Mouse (Mus musculus) heart, embryonic 13.5 days (tissue): ENCODE measurements around the gene Mgat4a. TPM values are rescaled to one million over a fixed set of nuclear protein-coding genes. Genes with fewer than 3 reads are reported as not detected.
"Not testable (repeated sequence)": the region's sequence is repeated elsewhere in the genome, so short reads cannot be mapped to it uniquely, and the experiment has no call there.

ENCODE experiments used
- ATAC-seq: fragments of 200-750 bp; cut with Nextera tagmentation; 2 replicates; pipeline ENCODE4 v1.8.0; 2017; ENCODE audit warnings: moderate TSS enrichment; ENCODE audit not compliant: insufficient number of reproducible peaks, low FRiP score, low TSS enrichment; ENCODE audit errors: extremely low read depth
- H3K27ac ChIP-seq: fragments of 300-500 bp; sonication (generic); replicated peaks from 2 replicates; pipeline ENCODE4 v1.5.1; 2015; ENCODE audit warnings: moderate library complexity, mild to moderate bottlenecking, inconsistent platforms
- H3K27me3 ChIP-seq: fragments of 300-500 bp; sonication (generic); replicated peaks from 2 replicates; pipeline ENCODE4 v1.6.1; 2015; ENCODE audit warnings: mild to moderate bottlenecking, inconsistent platforms
- H3K36me3 ChIP-seq: fragments of 300-500 bp; sonication (generic); 2 replicates; pipeline ENCODE4 v1.6.1; 2015; ENCODE audit warnings: mild to moderate bottlenecking, inconsistent platforms
- H3K4me1 ChIP-seq: fragments of 300-500 bp; sonication (generic); 2 replicates; pipeline ENCODE4 v1.6.1; 2015; ENCODE audit warnings: inconsistent platforms
- H3K4me2 ChIP-seq: fragments of 300-500 bp; sonication (generic); 2 replicates; pipeline ENCODE4 v1.6.1; 2015; ENCODE audit warnings: inconsistent platforms, mild to moderate bottlenecking, moderate library complexity
- H3K4me3 ChIP-seq: fragments of 300-500 bp; sonication (generic); 2 replicates; pipeline ENCODE4 v1.5.1; 2015; ENCODE audit warnings: moderate library complexity, mild to moderate bottlenecking, inconsistent platforms
- H3K9ac ChIP-seq: fragments of 300-500 bp; sonication (generic); 2 replicates; pipeline ENCODE4 v1.6.1; 2015; ENCODE audit warnings: inconsistent platforms, mild to moderate bottlenecking, moderate library complexity
- H3K9me3 ChIP-seq: fragments of 300-500 bp; sonication (generic); 2 replicates; pipeline ENCODE4 v1.6.1; 2016; ENCODE audit warnings: inconsistent platforms
- WGBS: fragments of 180-500 bp; shearing (Covaris S2); methylation state at CpG from one replicate; pipeline ENCODE4 v1.1.7; 2015; ENCODE audit warnings: mixed read lengths; 5-methylcytosine and 5-hydroxymethylcytosine counted together
- polyA plus RNA-seq: library from polyadenylated mRNA; unstranded; fragments of >200 nt; fragmentation: Nextera tagmentation; extraction: Ambion mirVana; gene quantifications from 2 replicates; pipeline ENCODE4 v1.2.1, GENCODE M21; 2015

The Mgat4a gene
- polyA plus RNA-seq, 1 experiment from 2014 or later: 2.1 TPM

DNA sequence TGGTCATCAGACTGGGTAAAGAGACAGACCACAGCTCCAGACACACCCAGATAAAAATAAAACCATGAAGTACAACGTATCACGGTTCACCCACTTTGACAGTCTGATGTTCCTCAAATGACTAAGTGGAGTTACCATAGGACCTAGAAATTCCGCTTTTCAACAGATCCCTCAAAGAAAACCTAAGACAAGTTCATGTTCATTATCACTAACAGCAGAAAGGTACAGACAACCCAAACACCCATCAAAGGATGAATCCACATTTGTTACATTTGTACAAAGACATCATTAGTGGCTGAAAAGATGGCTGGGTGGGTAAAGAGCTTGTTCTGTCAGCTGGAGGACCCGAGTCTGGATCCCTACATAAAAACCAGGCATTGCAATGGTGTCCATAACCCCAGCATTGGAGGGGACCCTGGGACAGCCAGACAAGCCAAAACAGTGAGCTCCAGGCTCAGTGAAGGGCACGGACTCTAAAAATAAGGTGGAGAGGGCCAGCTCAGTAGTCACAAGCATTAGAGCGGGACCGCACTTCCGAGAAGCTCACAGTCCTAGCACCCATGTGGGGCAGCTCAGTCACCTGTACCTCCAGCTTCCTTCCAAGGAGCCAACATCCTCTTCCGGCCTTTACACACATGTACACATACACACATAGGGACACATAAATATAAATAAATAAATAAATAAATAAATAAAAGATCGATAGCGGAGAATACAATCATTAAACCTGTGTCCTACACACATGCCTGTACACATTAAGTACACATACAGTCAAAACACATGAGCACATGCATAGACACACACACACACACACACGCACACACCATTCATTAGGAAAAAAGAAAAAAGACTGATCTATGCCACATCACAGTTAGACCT, 8.9 kb downstream of the Mgat4a start:
- no peak for ATAC-seq
- H3K4me1 ChIP-seq: no peaks in the 10 kb centered on the region
- H3K4me2 ChIP-seq: no peak overlapping the region
- no peak overlapping the region for H3K9ac ChIP-seq
- no peak overlapping the region for H3K4me3 ChIP-seq
- H3K9me3 ChIP-seq: no peaks in the 10 kb centered on the region
- H3K36me3 ChIP-seq: peaks cover 7% of the 10 kb centered on the region; the same call in 1 of the 2 replicates
- no peak overlapping the region for H3K27ac ChIP-seq
- H3K27me3 ChIP-seq: 0 out of 2 replicates have a peak, but pooled peaks cover under 1% of the 10 kb centered on the region
- WGBS: 87% methylated on average over 12 of the region's 12 CpGs

GRCm38 (mm10) chr1:37530061-37530460, 10.8 kb downstream of the Mgat4a start:
- H3K9ac ChIP-seq: no peak overlapping the region
- H3K36me3 ChIP-seq: 0 out of 2 replicates have a peak, but pooled peaks cover under 1% of the 10 kb centered on the region
- H3K27ac ChIP-seq: no peak overlapping the region
- no peaks in the 10 kb centered on the region for H3K27me3 ChIP-seq
- H3K4me3 ChIP-seq: no peak overlapping the region
- H3K4me2 ChIP-seq: no peak overlapping the region
- H3K4me1 ChIP-seq: no peaks in the 10 kb centered on the region
- 76% methylated on average over 7 of the region's 8 CpGs for WGBS
- no peak for ATAC-seq
- no peaks in the 10 kb centered on the region for H3K9me3 ChIP-seq

DNA sequence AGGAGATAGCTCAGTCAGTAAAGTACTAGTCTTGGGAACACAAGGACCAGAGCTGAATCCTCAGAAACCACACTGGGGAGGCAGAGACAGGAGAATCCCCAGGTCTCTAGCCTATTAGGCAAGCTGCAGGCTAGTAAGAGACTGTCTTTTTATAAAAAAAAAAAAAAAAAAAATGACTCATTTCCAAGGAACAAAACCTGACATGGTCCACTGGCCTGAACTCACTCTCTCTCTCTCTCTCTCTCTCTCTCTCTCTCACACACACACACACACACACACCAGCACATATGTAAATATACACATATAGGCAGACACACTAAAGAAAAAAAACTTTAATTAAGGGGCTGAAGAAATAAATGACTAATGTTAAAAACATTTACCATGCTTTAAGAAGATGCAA, 14.6 kb downstream of the Mgat4a start:
- H3K4me1 ChIP-seq: no peaks in the 10 kb centered on the region
- ATAC-seq: no peak
- no peaks in the 10 kb centered on the region for H3K9me3 ChIP-seq
- no peak overlapping the region for H3K27ac ChIP-seq
- H3K4me3 ChIP-seq: no peak overlapping the region
- no peak overlapping the region for H3K4me2 ChIP-seq
- no peaks in the 10 kb centered on the region for H3K36me3 ChIP-seq
- no peak overlapping the region for H3K9ac ChIP-seq
- H3K27me3 ChIP-seq: no peaks in the 10 kb centered on the region

GRCm38 (mm10) chr1:37524669-37525068, 16.1 kb downstream of the Mgat4a start:
- H3K9ac ChIP-seq: no peak overlapping the region
- peaks cover 6% of the 10 kb centered on the region for H3K4me1 ChIP-seq
- no peaks in the 10 kb centered on the region for H3K27me3 ChIP-seq
- no peak overlapping the region for H3K4me3 ChIP-seq
- no peak for ATAC-seq
- no peak overlapping the region for H3K4me2 ChIP-seq
- 76% methylated on average over 4 of the region's 4 CpGs for WGBS
- no peak overlapping the region for H3K27ac ChIP-seq
- no peaks in the 10 kb centered on the region for H3K36me3 ChIP-seq
- no peaks in the 10 kb centered on the region for H3K9me3 ChIP-seq

DNA sequence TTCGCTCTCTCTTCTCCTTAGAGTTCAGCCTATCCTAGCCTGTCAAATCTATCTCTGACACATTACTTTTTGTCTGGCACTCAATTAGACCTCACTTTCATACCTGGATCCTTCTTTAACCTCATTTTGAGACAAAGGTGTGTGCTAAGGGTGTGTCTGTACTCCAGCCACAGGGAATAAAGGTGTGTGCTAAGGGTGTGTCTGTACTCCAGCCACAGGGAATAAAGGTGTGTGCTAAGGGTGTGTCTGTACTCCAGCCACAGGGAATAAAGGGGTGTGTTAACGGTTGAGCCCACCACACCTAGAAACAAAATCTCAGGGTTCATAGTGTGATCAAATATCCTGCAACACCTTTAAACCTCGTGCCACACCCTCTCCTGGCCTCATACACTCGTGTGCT, 16.7 kb downstream of the Mgat4a start:
- not testable (repeated sequence) for H3K27ac ChIP-seq

DNA sequence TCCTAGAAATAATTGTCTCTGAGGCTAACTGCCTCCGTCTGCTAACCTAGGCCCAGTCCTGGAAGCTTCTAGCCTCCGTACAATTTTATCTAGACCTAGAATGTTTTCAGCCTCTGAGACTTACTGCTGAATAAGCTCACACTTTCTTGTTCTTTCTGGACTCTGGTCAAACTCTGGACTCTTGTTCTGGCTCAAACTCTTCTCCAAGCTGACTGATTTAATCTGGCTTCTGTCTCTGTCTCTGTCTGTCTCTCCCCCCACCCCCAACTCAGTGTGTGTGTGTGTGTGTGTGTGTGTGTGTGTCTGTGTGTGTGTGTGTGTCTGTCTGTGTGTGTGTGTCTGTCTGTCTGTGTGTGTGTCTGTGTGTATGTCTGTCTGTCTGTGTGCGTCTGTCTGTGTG, 17.3 kb downstream of the Mgat4a start:
- H3K4me1 ChIP-seq, H3K27ac ChIP-seq, H3K27me3 ChIP-seq, H3K4me2 ChIP-seq, H3K9ac ChIP-seq, H3K36me3 ChIP-seq, H3K4me3 ChIP-seq, H3K9me3 ChIP-seq, ATAC-seq: not testable (repeated sequence)
- 76% methylated on average over 3 of the region's 3 CpGs for WGBS

More for the DNA sequence above, 16.7 kb downstream of the Mgat4a start:
- H3K4me2 ChIP-seq, H3K27me3 ChIP-seq, H3K9ac ChIP-seq, H3K4me3 ChIP-seq, ATAC-seq, H3K4me1 ChIP-seq, H3K36me3 ChIP-seq, H3K9me3 ChIP-seq: not testable (repeated sequence)
- 77% methylated on average over 4 of the region's 4 CpGs for WGBS

DNA sequence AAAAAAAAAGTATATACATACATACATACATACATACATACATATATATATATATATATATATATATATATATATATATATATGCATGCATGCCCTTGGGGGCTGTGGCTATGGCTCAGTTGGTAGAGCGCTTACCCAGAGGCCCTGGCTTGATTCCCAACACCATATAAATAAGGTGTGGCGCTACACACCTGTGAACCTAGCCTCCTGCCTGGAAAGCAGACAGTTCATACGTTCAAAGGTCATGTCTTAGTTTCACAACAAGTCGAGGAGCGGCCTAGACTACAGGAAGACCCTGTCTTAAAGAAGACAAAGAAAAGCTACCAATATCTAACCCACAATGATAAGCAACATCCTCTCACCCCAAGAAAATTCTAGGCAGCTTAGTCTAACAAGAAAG, 18.7 kb downstream of the Mgat4a start:
- Histone ChIP-seq H3K9me3 (0 out of 2 replicates have a peak, but pooled peaks cover 4% of the 10 kb centered on the region), H3K36me3 (no peaks in the 10 kb centered on the region), H3K4me3 (no peak overlapping the region), H3K9ac (no peak overlapping the region), H3K27ac (no peak overlapping the region), H3K4me1 (peaks cover 17% of the 10 kb centered on the region), H3K4me2 (no peak overlapping the region), H3K27me3 (no peaks in the 10 kb centered on the region)
- ATAC-seq: no peak
- 67% methylated on average over 5 of the region's 5 CpGs for WGBS

GRCm38 (mm10) chr1:37518791-37519190, 22.0 kb downstream of the Mgat4a start:
- H3K27ac ChIP-seq: no peak overlapping the region
- no peak for ATAC-seq
- H3K27me3 ChIP-seq: no peaks in the 10 kb centered on the region
- H3K4me3 ChIP-seq: no peak overlapping the region
- H3K4me2 ChIP-seq: no peak overlapping the region
- H3K36me3 ChIP-seq: no peaks in the 10 kb centered on the region
- H3K9me3 ChIP-seq: 0 out of 2 replicates have a peak, but pooled peaks cover 4% of the 10 kb centered on the region
- peaks cover 17% of the 10 kb centered on the region for H3K4me1 ChIP-seq
- WGBS: 75% methylated on average over 4 of the region's 4 CpGs
- no peak overlapping the region for H3K9ac ChIP-seq

DNA sequence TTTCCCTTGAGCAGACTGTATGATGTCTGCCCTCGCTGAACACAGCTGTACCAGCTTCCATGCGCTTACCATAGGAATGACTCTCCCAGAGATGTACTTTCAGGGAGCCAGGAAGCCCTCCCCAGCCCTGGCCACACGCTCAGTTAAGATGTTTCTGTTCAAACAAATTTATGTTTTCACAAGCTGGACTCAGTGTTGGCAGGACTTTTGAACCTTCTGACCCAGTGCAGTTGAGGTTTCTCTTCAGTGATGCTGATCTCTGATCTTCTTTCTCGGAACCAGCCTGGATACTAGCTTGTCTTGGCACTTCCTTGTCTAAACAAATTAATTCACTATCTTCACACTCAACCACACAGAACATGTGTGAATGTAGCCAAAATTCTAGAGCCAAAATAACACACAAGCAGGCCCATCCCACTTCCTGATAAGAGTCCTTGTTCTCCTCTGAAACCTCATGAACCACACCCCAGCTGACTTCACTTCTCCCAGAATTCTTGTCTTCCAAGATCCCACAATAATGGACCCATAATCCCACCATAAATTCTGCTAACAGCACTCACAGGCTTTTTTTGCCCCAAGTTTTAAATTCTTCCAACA, 22.6 kb downstream of the Mgat4a start:
- WGBS: 59% methylated on average over 4 of the region's 4 CpGs
- Histone ChIP-seq H3K36me3 (no peaks in the 10 kb centered on the region), H3K9ac (no peak overlapping the region), H3K4me2 (no peak overlapping the region), H3K9me3 (0 out of 2 replicates have a peak, but pooled peaks cover 4% of the 10 kb centered on the region), H3K4me1 (peaks cover 22% of the 10 kb centered on the region), H3K27ac (no peak overlapping the region), H3K4me3 (no peak overlapping the region), H3K27me3 (no peaks in the 10 kb centered on the region)
- ATAC-seq: no peak

GRCm38 (mm10) chr1:37512961-37513431, 27.8 kb downstream of the Mgat4a start:
- H3K9ac ChIP-seq: peak overlapping the region; percentile 51; the same call in 1 of the 2 replicates
- WGBS: 84% methylated on average over 2 of the region's 2 CpGs

DNA sequence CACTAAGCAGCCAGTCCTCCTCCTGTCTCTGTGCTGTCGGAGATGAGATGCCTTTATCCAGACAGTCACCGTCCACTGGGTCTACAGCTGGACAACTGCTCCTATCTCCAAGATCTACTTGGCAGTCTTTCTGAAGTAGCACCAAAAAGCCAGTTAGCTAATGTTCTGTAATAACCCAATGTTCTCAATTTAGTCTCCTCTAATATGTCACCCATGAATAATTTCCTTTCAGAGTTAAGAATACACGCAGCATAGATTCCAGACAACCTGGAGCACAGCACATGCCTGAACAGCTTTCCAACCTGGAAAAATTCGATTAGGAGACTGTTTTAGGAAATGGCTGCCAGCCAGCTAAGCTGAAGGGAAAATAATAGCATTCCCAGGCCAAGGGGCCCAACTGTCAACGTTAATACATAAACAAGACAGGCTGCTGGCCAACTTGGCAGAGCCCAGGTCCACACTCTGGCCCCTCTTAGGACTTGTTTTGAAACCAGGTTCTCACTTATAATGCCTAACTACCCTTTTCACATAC, 28.6 kb downstream of the Mgat4a start:
- peak overlapping the region; percentile 81 for H3K27ac ChIP-seq
- H3K9me3 ChIP-seq: 0 out of 2 replicates have a peak, but pooled peaks cover 1% of the 10 kb centered on the region
- WGBS: 22% methylated on average over 5 of the region's 5 CpGs
- peak; percentile 19; the same call in 1 of the 2 replicates for ATAC-seq
- peak overlapping the region; percentile 14; the same call in 1 of the 2 replicates for H3K4me2 ChIP-seq
- H3K36me3 ChIP-seq: no peaks in the 10 kb centered on the region
- peak overlapping the region; percentile 51 for H3K9ac ChIP-seq
- H3K4me3 ChIP-seq: no peak overlapping the region
- H3K27me3 ChIP-seq: no peaks in the 10 kb centered on the region
- peaks cover 31% of the 10 kb centered on the region for H3K4me1 ChIP-seq

More at GRCm38 (mm10) chr1:37512961-37513431, 27.8 kb downstream of the Mgat4a start:
- no peak for ATAC-seq
- no peaks in the 10 kb centered on the region for H3K9me3 ChIP-seq
- no peak overlapping the region for H3K4me3 ChIP-seq
- H3K27ac ChIP-seq: peak overlapping the region; percentile 81
- H3K4me1 ChIP-seq: peaks cover 33% of the 10 kb centered on the region
- no peaks in the 10 kb centered on the region for H3K36me3 ChIP-seq
- H3K4me2 ChIP-seq: no peak overlapping the region
- H3K27me3 ChIP-seq: no peaks in the 10 kb centered on the region
